Mouse (Mus musculus) heart, embryonic 13.5 days (tissue): ENCODE measurements around the gene Mapkapk3. TPM values are rescaled to one million over a fixed set of nuclear protein-coding genes. Genes with fewer than 3 reads are reported as not detected.

Experiments
- ATAC-seq: fragments of 200-750 bp; cut with Nextera tagmentation; 2 replicates; pipeline ENCODE4 v1.8.0; 2017; ENCODE audit warnings: moderate TSS enrichment; ENCODE audit not compliant: insufficient number of reproducible peaks, low FRiP score, low TSS enrichment; ENCODE audit errors: extremely low read depth
- H3K27ac ChIP-seq: fragments of 300-500 bp; sonication (generic); replicated peaks from 2 replicates; pipeline ENCODE4 v1.5.1; 2015; ENCODE audit warnings: moderate library complexity, mild to moderate bottlenecking, inconsistent platforms
- H3K27me3 ChIP-seq: fragments of 300-500 bp; sonication (generic); replicated peaks from 2 replicates; pipeline ENCODE4 v1.6.1; 2015; ENCODE audit warnings: mild to moderate bottlenecking, inconsistent platforms
- H3K36me3 ChIP-seq: fragments of 300-500 bp; sonication (generic); 2 replicates; pipeline ENCODE4 v1.6.1; 2015; ENCODE audit warnings: mild to moderate bottlenecking, inconsistent platforms
- H3K4me1 ChIP-seq: fragments of 300-500 bp; sonication (generic); 2 replicates; pipeline ENCODE4 v1.6.1; 2015; ENCODE audit warnings: inconsistent platforms
- H3K4me2 ChIP-seq: fragments of 300-500 bp; sonication (generic); 2 replicates; pipeline ENCODE4 v1.6.1; 2015; ENCODE audit warnings: inconsistent platforms, mild to moderate bottlenecking, moderate library complexity
- H3K4me3 ChIP-seq: fragments of 300-500 bp; sonication (generic); 2 replicates; pipeline ENCODE4 v1.5.1; 2015; ENCODE audit warnings: moderate library complexity, mild to moderate bottlenecking, inconsistent platforms
- H3K9ac ChIP-seq: fragments of 300-500 bp; sonication (generic); 2 replicates; pipeline ENCODE4 v1.6.1; 2015; ENCODE audit warnings: inconsistent platforms, mild to moderate bottlenecking, moderate library complexity
- H3K9me3 ChIP-seq: fragments of 300-500 bp; sonication (generic); 2 replicates; pipeline ENCODE4 v1.6.1; 2016; ENCODE audit warnings: inconsistent platforms
- WGBS: fragments of 180-500 bp; shearing (Covaris S2); methylation state at CpG from one replicate; pipeline ENCODE4 v1.1.7; 2015; ENCODE audit warnings: mixed read lengths; 5-methylcytosine and 5-hydroxymethylcytosine counted together
- polyA plus RNA-seq: library from polyadenylated mRNA; unstranded; fragments of >200 nt; fragmentation: Nextera tagmentation; extraction: Ambion mirVana; gene quantifications from 2 replicates; pipeline ENCODE4 v1.2.1, GENCODE M21; 2015

Mapkapk3 gene
- polyA plus RNA-seq, 1 experiment from 2014 or later: 5.1 TPM

GRCm38 (mm10) chr9:107288105-107288650 is 1.5 kb downstream of the Mapkapk3 start:
- Histone ChIP-seq H3K36me3 (no peaks in the 10 kb centered on the region), H3K9ac (no peak overlapping the region), H3K9me3 (no peaks in the 10 kb centered on the region), H3K27me3 (peaks cover 15% of the 10 kb centered on the region), H3K4me3 (peak overlapping the region; percentile 54; the same call in 1 of the 2 replicates), H3K4me1 (peaks cover 18% of the 10 kb centered on the region), H3K4me2 (peak overlapping the region; percentile 75), H3K27ac (no peak overlapping the region)
- whole genome bisulfite sequencing: 77% methylated on average over 14 of the region's 14 CpGs
- no peak for ATAC-seq

GRCm38 (mm10) chr9:107287294-107287693 is 2.4 kb downstream of the Mapkapk3 start:
- Histone ChIP-seq H3K4me2 (no peak overlapping the region), H3K27me3 (peaks cover 6% of the 10 kb centered on the region; the same call in 1 of the 2 replicates), H3K9ac (no peak overlapping the region), H3K4me3 (no peak overlapping the region), H3K4me1 (peaks cover 18% of the 10 kb centered on the region), H3K9me3 (no peaks in the 10 kb centered on the region), H3K36me3 (no peaks in the 10 kb centered on the region), H3K27ac (no peak overlapping the region)
- WGBS: 72% methylated on average over 2 of the region's 2 CpGs
- no peak for ATAC-seq

- Histone ChIP-seq H3K9ac (no peak overlapping the region), H3K9me3 (no peaks in the 10 kb centered on the region), H3K4me3 (no peak overlapping the region), H3K36me3 (no peaks in the 10 kb centered on the region), H3K4me2 (no peak overlapping the region), H3K27ac (no peak overlapping the region), H3K4me1 (peaks cover 21% of the 10 kb centered on the region), H3K27me3 (no peaks in the 10 kb centered on the region)
- no peak for ATAC-seq
- 10% methylated on average over 3 of the region's 3 CpGs for WGBS
These were observed 4.7 kb downstream of the Mapkapk3 start for GRCm38 (mm10) chr9:107285009-107285408.

- no peak overlapping the region for H3K4me2 ChIP-seq
- H3K4me1 ChIP-seq: peaks cover 25% of the 10 kb centered on the region
- no peaks in the 10 kb centered on the region for H3K36me3 ChIP-seq
- no peak overlapping the region for H3K4me3 ChIP-seq
- H3K27me3 ChIP-seq: 0 out of 2 replicates have a peak, but pooled peaks cover 4% of the 10 kb centered on the region
- WGBS: 85% methylated on average over 9 of the region's 9 CpGs
- no peak overlapping the region for H3K9ac ChIP-seq
- no peak for ATAC-seq
- H3K27ac ChIP-seq: no peak overlapping the region
- H3K9me3 ChIP-seq: no peaks in the 10 kb centered on the region
These were observed 6.7 kb downstream of the Mapkapk3 start for GRCm38 (mm10) chr9:107282951-107283350.

- H3K4me3 ChIP-seq: no peak overlapping the region
- no peaks in the 10 kb centered on the region for H3K9me3 ChIP-seq
- no peak overlapping the region for H3K27ac ChIP-seq
- WGBS: 72% methylated on average over 5 of the region's 5 CpGs
- peaks cover 25% of the 10 kb centered on the region for H3K4me1 ChIP-seq
- H3K36me3 ChIP-seq: no peaks in the 10 kb centered on the region
- no peak overlapping the region for H3K9ac ChIP-seq
- no peak for ATAC-seq
- no peak overlapping the region for H3K4me2 ChIP-seq
- H3K27me3 ChIP-seq: 0 out of 2 replicates have a peak, but pooled peaks cover 4% of the 10 kb centered on the region
These were observed 8.3 kb downstream of the Mapkapk3 start for GRCm38 (mm10) chr9:107281241-107281987.

- Histone ChIP-seq H3K27me3 (0 out of 2 replicates have a peak, but pooled peaks cover 4% of the 10 kb centered on the region), H3K9ac (peak overlapping the region; percentile 63), H3K4me1 (peaks cover 26% of the 10 kb centered on the region), H3K9me3 (no peaks in the 10 kb centered on the region), H3K4me2 (peak overlapping the region; percentile 56), H3K36me3 (no peaks in the 10 kb centered on the region), H3K27ac (0 out of 2 replicates have a peak overlapping the region, but pooled peaks have one; percentile 5), H3K4me3 (peak overlapping the region; percentile 27; the same call in 1 of the 2 replicates)
- ATAC-seq: no peak
- WGBS: 36% methylated on average over 13 of the region's 13 CpGs
These were observed 9.2 kb downstream of the Mapkapk3 start for GRCm38 (mm10) chr9:107280322-107281027.

- 27% methylated on average over 16 of the region's 16 CpGs for WGBS
- 0 out of 2 replicates have a peak, but pooled peaks cover 4% of the 10 kb centered on the region for H3K27me3 ChIP-seq
- H3K4me3 ChIP-seq: peak overlapping the region; percentile 27
- no peaks in the 10 kb centered on the region for H3K9me3 ChIP-seq
- no peaks in the 10 kb centered on the region for H3K36me3 ChIP-seq
- peak overlapping the region; percentile 56 for H3K4me2 ChIP-seq
- H3K9ac ChIP-seq: peak overlapping the region; percentile 63
- no peak for ATAC-seq
- H3K4me1 ChIP-seq: peaks cover 26% of the 10 kb centered on the region
- peak overlapping the region; percentile 5; the same call in 1 of the 2 replicates for H3K27ac ChIP-seq
These were observed 10.0 kb downstream of the Mapkapk3 start for GRCm38 (mm10) chr9:107279378-107280321.

GRCm38 (mm10) chr9:107278527-107279377 is 10.9 kb downstream of the Mapkapk3 start:
- H3K36me3 ChIP-seq: no peaks in the 10 kb centered on the region
- 44% methylated on average over 8 of the region's 8 CpGs for WGBS
- 0 out of 2 replicates have a peak, but pooled peaks have one; percentile 5 for ATAC-seq

GRCm38 (mm10) chr9:107278126-107278525 is 11.6 kb downstream of the Mapkapk3 start:
- Histone ChIP-seq H3K27ac (no peak overlapping the region), H3K36me3 (no peaks in the 10 kb centered on the region), H3K27me3 (0 out of 2 replicates have a peak, but pooled peaks cover 4% of the 10 kb centered on the region), H3K4me3 (no peak overlapping the region), H3K9ac (no peak overlapping the region), H3K9me3 (no peaks in the 10 kb centered on the region), H3K4me1 (peaks cover 28% of the 10 kb centered on the region), H3K4me2 (no peak overlapping the region)
- 55% methylated on average over 4 of the region's 4 CpGs for WGBS
- no peak for ATAC-seq

More at GRCm38 (mm10) chr9:107278527-107279377, 10.9 kb downstream of the Mapkapk3 start:
- Histone ChIP-seq H3K9me3 (no peaks in the 10 kb centered on the region), H3K4me2 (no peak overlapping the region), H3K4me3 (no peak overlapping the region), H3K27ac (no peak overlapping the region), H3K9ac (no peak overlapping the region), H3K4me1 (peaks cover 26% of the 10 kb centered on the region), H3K27me3 (0 out of 2 replicates have a peak, but pooled peaks cover 4% of the 10 kb centered on the region)

GRCm38 (mm10) chr9:107277603-107278002 is 12.1 kb downstream of the Mapkapk3 start:
- 82% methylated on average over 7 of the region's 7 CpGs for WGBS
- H3K4me1 ChIP-seq: peaks cover 30% of the 10 kb centered on the region
- no peak overlapping the region for H3K27ac ChIP-seq
- H3K9me3 ChIP-seq: no peaks in the 10 kb centered on the region
- ATAC-seq: no peak
- H3K9ac ChIP-seq: no peak overlapping the region
- no peak overlapping the region for H3K4me3 ChIP-seq
- H3K36me3 ChIP-seq: no peaks in the 10 kb centered on the region
- 0 out of 2 replicates have a peak, but pooled peaks cover 4% of the 10 kb centered on the region for H3K27me3 ChIP-seq
- H3K4me2 ChIP-seq: no peak overlapping the region
